Mouse (Mus musculus) lung, embryonic 16.5 days (tissue): Measurements from ENCODE around the gene Slc38a4. TPM values are rescaled to one million over a fixed set of nuclear protein-coding genes. Genes with fewer than 3 reads are reported as not detected.

ENCODE experiments used
- ATAC-seq: fragments of 200-750 bp; cut with Nextera tagmentation; 2 replicates; pipeline ENCODE4 v1.8.0; 2017; ENCODE audit warnings: low read depth, mild to moderate bottlenecking, moderate library complexity
- H3K27ac ChIP-seq: fragments of 300-500 bp; sonication (generic); 2 replicates; pipeline ENCODE4 v1.5.1; 2014; ENCODE audit warnings: mild to moderate bottlenecking, control low read depth, low read length
- H3K27me3 ChIP-seq: fragments of 300-500 bp; sonication (generic); 2 replicates; pipeline ENCODE4 v1.6.1; 2014; ENCODE audit warnings: low read depth, low read length, mixed read lengths; ENCODE audit not compliant: control insufficient read depth, insufficient read depth
- H3K36me3 ChIP-seq: fragments of 300-500 bp; sonication (generic); 2 replicates; pipeline ENCODE4 v1.6.1; 2014; ENCODE audit warnings: low read length; ENCODE audit not compliant: control insufficient read depth, insufficient read depth
- H3K4me1 ChIP-seq: fragments of 300-500 bp; sonication (generic); replicated peaks from 2 replicates; pipeline ENCODE4 v1.6.1; 2014; ENCODE audit warnings: low read length, mixed read lengths; ENCODE audit not compliant: control insufficient read depth, insufficient read depth
- H3K4me2 ChIP-seq: fragments of 300-500 bp; sonication (generic); 2 replicates; pipeline ENCODE4 v1.6.1; 2014; ENCODE audit warnings: low read depth, low read length, control low read depth
- H3K4me3 ChIP-seq: fragments of 300-500 bp; sonication (generic); 2 replicates; pipeline ENCODE4 v1.5.1; 2014; ENCODE audit warnings: mild to moderate bottlenecking, low read length, control low read depth
- H3K9ac ChIP-seq: fragments of 300-500 bp; sonication (generic); 2 replicates; pipeline ENCODE4 v1.6.1; 2014; ENCODE audit warnings: low read length, control low read depth
- H3K9me3 ChIP-seq: fragments of 300-500 bp; sonication (generic); 2 replicates; pipeline ENCODE4 v1.6.1; 2016; ENCODE audit warnings: low read length; ENCODE audit not compliant: control insufficient read depth
- WGBS: fragments of 180-500 bp; shearing (Covaris S2); extraction: QIAGEN DNeasy Blood & Tissue Kit; methylation state at CpG from one replicate; pipeline ENCODE4 v1.1.7; 2014; 5-methylcytosine and 5-hydroxymethylcytosine counted together
- polyA plus RNA-seq: library from polyadenylated mRNA; unstranded; fragments of >200 nt; fragmentation: Nextera tagmentation; extraction: Ambion mirVana; gene quantifications from 2 replicates; pipeline ENCODE4 v1.2.1, GENCODE M21; 2015

Gene Slc38a4
- 57.0 and 64.8 TPM in 2 replicates for polyA plus RNA-seq

- H3K4me2 ChIP-seq: peak within 1 kb of the TSS; percentile 76
- peak within 1 kb of the TSS; percentile 3 for H3K27ac ChIP-seq
- peaks cover 3% of the 10 kb centered on the region for H3K4me1 ChIP-seq
- H3K4me3 ChIP-seq: peak within 1 kb of the TSS; percentile 47
- no peaks in the 10 kb centered on the region for H3K27me3 ChIP-seq
- peak within 1 kb of the TSS; percentile 70 for H3K9ac ChIP-seq
- H3K36me3 ChIP-seq: no peaks in the 10 kb centered on the region
- WGBS: 52% methylated on average over 9 of the region's 9 CpGs
- H3K9me3 ChIP-seq: peaks cover 7% of the 10 kb centered on the region; the same call in 1 of the 2 replicates
- ATAC-seq: peak; percentile 84
Measured at GRCm38 (mm10) chr15:97055794-97056193, at the start of gene Slc38a4. Gene Slc38a4, minus strand, starts transcription at chr15:97055956.

DNA sequence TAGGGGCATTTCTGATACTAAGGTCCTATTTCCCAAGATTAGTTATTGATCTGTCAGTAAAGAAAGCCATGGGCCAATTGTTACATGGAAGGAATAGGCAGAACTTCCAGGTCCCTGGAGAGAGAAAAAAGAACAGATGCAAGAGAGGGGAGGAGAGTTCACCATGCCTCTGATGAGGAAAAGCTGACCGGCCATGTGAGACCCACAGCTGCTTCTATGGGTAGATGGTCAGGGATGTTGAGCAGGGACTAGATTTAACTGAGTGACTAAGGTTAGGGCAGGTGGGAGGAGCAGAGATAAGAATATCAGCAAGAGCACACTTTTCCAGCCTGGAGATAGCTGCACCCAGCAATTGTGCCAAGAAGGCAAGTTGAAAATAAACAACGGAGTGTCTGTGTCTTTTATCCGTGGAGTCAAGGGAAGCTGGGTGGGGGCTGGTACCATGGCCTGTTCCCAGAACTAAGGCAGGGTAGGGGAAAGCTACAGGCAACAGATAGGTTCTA is 49.2 kb upstream of the Slc38a4 start:
- no peak overlapping the region for H3K9ac ChIP-seq
- ATAC-seq: no peak
- H3K9me3 ChIP-seq: no peaks in the 10 kb centered on the region
- H3K27me3 ChIP-seq: no peaks in the 10 kb centered on the region
- H3K27ac ChIP-seq: no peak overlapping the region
- H3K4me2 ChIP-seq: no peak overlapping the region
- 10% methylated on average over 3 of the region's 3 CpGs for WGBS
- no peaks in the 10 kb centered on the region for H3K36me3 ChIP-seq
- no peak overlapping the region for H3K4me3 ChIP-seq
- H3K4me1 ChIP-seq: peaks cover 6% of the 10 kb centered on the region

- Histone ChIP-seq H3K36me3 (no peaks in the 10 kb centered on the region), H3K27ac (no peak overlapping the region), H3K9ac (no peak overlapping the region), H3K4me1 (peaks cover 6% of the 10 kb centered on the region), H3K9me3 (no peaks in the 10 kb centered on the region), H3K4me2 (no peak overlapping the region), H3K27me3 (no peaks in the 10 kb centered on the region), H3K4me3 (no peak overlapping the region)
- 86% methylated on average over 3 of the region's 3 CpGs for WGBS
- no peak for ATAC-seq
Measured at GRCm38 (mm10) chr15:97104048-97104447, 48.3 kb upstream of the Slc38a4 start.

DNA sequence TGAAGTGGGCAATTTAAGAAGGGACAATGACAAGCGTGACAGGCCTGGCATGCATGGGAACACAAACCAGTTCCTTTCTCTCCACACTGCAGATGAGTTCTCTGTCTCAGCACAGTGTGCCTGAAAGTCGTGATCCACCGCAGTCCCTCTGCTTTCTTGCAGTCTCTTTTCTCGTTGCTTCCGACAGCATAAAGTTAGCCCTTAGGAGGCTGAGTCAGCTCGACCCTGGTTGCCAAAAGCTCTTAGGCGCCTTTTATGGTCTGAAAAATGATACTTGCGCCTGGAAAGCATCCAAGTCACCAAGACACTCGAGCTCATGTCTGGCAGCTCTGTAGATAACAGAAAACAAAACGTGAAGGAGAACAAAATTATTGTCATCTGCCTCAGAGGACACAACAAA is 47.1 kb upstream of the Slc38a4 start:
- WGBS: 28% methylated on average over 10 of the region's 10 CpGs
- H3K4me2 ChIP-seq: no peak overlapping the region
- ATAC-seq: peak; percentile 85
- no peaks in the 10 kb centered on the region for H3K9me3 ChIP-seq
- H3K4me3 ChIP-seq: no peak overlapping the region
- no peaks in the 10 kb centered on the region for H3K36me3 ChIP-seq
- H3K27ac ChIP-seq: peak overlapping the region; percentile 79
- H3K27me3 ChIP-seq: no peaks in the 10 kb centered on the region
- peaks cover 6% of the 10 kb centered on the region for H3K4me1 ChIP-seq
- no peak overlapping the region for H3K9ac ChIP-seq

- no peak overlapping the region for H3K9ac ChIP-seq
- H3K4me1 ChIP-seq: peaks cover 6% of the 10 kb centered on the region
- 80% methylated on average over 5 of the region's 5 CpGs for WGBS
- ATAC-seq: peak; percentile 71
- H3K36me3 ChIP-seq: no peaks in the 10 kb centered on the region
- peak overlapping the region; percentile 79 for H3K27ac ChIP-seq
- H3K9me3 ChIP-seq: no peaks in the 10 kb centered on the region
- H3K4me2 ChIP-seq: no peak overlapping the region
- no peak overlapping the region for H3K4me3 ChIP-seq
- H3K27me3 ChIP-seq: no peaks in the 10 kb centered on the region
Measured at GRCm38 (mm10) chr15:97102181-97102580, 46.4 kb upstream of the Slc38a4 start.

DNA sequence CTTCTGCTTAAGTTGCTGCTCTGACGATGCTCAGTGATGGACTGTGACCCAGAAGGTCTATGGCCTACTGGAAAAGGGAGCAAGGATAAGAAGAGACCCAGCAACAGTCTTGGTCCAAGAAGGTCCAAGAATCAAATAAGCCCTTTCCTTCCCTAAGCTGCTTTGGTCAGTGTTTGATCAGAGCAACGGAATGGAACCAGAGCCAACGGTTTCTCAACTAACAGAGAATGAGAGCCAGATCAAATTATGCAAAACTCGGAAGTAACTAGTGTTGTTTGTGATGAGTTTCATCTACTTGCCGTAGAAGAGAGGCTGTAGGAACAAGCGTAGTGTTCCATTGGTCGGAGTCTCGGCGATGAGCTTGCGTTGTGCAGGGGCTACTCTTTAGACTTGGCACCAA is 43.3 kb upstream of the Slc38a4 start:
- Histone ChIP-seq H3K9ac (no peak overlapping the region), H3K4me1 (no peaks in the 10 kb centered on the region; the same call in 1 of the 2 replicates), H3K36me3 (no peaks in the 10 kb centered on the region), H3K27ac (no peak overlapping the region), H3K9me3 (peaks cover 5% of the 10 kb centered on the region; the same call in 1 of the 2 replicates), H3K4me2 (no peak overlapping the region), H3K4me3 (no peak overlapping the region), H3K27me3 (no peaks in the 10 kb centered on the region)
- ATAC-seq: no peak
- WGBS: 95% methylated on average over 10 of the region's 10 CpGs

GRCm38 (mm10) chr15:97097548-97097947 is 41.8 kb upstream of the Slc38a4 start:
- Histone ChIP-seq H3K27ac (no peak overlapping the region), H3K4me3 (no peak overlapping the region), H3K27me3 (no peaks in the 10 kb centered on the region), H3K36me3 (no peaks in the 10 kb centered on the region), H3K9ac (no peak overlapping the region), H3K4me1 (no peaks in the 10 kb centered on the region; the same call in 1 of the 2 replicates), H3K4me2 (no peak overlapping the region), H3K9me3 (peaks cover 5% of the 10 kb centered on the region; the same call in 1 of the 2 replicates)
- 72% methylated on average over 4 of the region's 4 CpGs for WGBS
- no peak for ATAC-seq

GRCm38 (mm10) chr15:97089526-97089925 is 33.8 kb upstream of the Slc38a4 start:
- H3K4me2 ChIP-seq: peak overlapping the region; percentile 19; the same call in 1 of the 2 replicates
- H3K36me3 ChIP-seq: no peaks in the 10 kb centered on the region
- 0 out of 2 replicates have a peak overlapping the region, but pooled peaks have one; percentile 8 for H3K27ac ChIP-seq
- peak; percentile 81 for ATAC-seq
- no peaks in the 10 kb centered on the region for H3K27me3 ChIP-seq
- H3K9me3 ChIP-seq: peaks cover 4% of the 10 kb centered on the region; the same call in 1 of the 2 replicates
- 15% methylated on average over 6 of the region's 6 CpGs for WGBS
- no peak overlapping the region for H3K9ac ChIP-seq
- no peak overlapping the region for H3K4me3 ChIP-seq
- peaks cover 10% of the 10 kb centered on the region for H3K4me1 ChIP-seq

DNA sequence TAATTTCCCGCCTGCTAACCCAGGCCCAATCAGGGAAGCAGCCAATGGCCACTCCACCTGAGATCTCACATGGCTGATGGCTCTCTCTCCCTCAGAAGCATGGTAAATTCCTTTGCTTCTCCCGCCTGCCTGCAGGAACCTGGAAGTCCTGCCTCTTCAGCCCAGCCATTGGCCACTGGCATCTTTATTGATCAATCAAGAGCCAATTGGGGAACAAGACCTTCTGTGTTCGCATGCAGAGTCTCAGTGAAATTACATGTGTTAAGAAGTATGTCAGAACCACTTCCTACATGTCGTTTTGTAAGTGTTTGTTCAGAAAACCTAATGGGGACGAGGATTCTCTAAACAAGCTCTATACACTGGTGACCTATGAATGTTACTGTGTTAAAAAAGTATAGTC is 30.1 kb upstream of the Slc38a4 start:
- no peaks in the 10 kb centered on the region for H3K9me3 ChIP-seq
- WGBS: 23% methylated on average over 5 of the region's 5 CpGs

More for the DNA sequence above, 30.1 kb upstream of the Slc38a4 start:
- no peaks in the 10 kb centered on the region for H3K36me3 ChIP-seq
- no peak overlapping the region for H3K4me2 ChIP-seq
- H3K4me3 ChIP-seq: no peak overlapping the region
- H3K27ac ChIP-seq: no peak overlapping the region
- H3K9ac ChIP-seq: no peak overlapping the region
- peak; percentile 67 for ATAC-seq
- peaks cover 10% of the 10 kb centered on the region for H3K4me1 ChIP-seq
- no peaks in the 10 kb centered on the region for H3K27me3 ChIP-seq
